Mouse (Mus musculus): ENCODE data around the gene Gm9903. TPM values are rescaled to one million over a fixed set of nuclear protein-coding genes. Genes with fewer than 3 reads are reported as not detected.

Gm9903 gene
- polyA plus RNA-seq (2012; rRNA removed) = 0.06 and 0.07 TPM in 2 replicates

DNA sequence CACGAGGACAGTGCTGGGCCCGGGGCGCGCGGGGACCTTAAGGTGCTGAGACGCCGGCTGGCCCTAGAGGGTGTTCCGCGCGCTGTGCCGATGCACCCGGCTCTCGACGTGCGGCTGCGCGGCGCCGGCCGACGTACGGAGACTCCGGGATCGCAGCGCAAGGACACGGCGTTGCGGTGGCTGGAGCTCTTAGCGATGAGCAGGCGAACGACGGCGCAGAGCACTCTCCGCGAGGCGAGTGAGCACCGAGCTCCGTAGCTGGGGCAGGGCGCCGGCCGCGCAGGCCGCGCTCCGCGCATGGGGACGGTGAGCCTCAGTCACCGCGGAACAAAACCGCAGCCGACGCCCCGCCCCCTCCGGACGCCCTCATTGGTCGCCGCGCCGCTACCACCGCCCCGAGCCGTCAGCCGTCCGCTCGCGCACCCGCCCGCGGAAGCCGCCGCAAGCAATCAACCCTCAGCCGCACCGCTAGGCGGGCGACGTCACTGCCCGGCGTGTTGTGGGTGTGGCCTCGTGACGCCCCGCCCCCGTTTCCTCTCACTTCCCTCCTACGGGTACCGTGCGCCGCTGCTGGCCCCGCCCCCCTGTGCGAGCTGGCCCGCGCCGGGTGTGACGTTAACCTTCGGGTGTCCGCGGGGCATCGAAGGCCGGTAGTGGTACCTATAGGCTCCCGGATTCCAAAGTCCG, at the start of gene Gm9903, which contains the start of gene Fam53a:
TSS of gene Gm9903 (plus strand) at position 625 of the 687 bp plus-strand sequence.
TSS of gene Fam53a (minus strand) at position 335 of the 687 bp plus-strand sequence.

DNA sequence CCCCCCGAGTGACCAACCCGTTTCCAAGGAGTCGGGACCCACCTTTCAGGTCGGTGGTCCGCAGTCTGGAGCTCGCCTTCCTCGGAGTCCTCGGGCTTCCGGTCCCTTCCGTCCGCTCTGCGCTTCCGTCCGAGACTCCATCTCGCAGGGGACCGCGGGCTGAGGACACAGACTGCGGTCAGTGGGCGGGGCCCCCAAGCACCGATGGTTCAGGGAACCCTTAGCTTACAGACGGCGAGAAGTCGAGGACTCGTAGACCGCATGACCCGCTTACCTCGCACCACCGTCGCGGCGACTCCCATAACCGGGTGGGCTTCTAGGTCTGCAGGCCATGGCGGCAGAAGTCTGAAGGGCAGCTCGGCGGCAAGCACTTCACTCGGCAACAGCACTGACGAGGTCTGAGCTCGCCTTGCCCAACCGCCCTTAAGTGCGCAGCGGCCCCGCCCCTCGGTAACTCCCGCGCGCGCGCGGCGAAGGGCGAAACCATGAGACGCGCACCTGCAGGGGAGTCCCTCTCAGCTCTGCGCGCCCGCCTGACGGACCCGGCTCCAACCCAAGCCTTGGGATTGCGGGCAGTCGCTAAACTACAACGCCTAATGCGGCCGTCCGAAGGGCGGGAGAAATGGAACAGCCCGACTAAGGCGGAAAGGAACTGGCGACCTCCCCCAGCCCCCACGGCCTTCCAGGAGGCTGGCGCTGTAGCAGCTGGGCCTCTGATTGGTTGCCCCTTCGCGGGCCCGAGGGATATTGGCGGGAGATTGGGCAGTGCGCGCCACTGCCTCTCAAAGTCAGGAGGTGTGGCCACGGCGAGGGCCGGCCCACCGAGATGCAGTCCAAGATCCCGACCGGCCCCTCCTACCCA, 22.4 kb downstream of the Gm9903 start, which contains the start of gene Slbp:
TSS of gene Slbp (minus strand) at position 654 of the 862 bp plus-strand sequence.

DNA sequence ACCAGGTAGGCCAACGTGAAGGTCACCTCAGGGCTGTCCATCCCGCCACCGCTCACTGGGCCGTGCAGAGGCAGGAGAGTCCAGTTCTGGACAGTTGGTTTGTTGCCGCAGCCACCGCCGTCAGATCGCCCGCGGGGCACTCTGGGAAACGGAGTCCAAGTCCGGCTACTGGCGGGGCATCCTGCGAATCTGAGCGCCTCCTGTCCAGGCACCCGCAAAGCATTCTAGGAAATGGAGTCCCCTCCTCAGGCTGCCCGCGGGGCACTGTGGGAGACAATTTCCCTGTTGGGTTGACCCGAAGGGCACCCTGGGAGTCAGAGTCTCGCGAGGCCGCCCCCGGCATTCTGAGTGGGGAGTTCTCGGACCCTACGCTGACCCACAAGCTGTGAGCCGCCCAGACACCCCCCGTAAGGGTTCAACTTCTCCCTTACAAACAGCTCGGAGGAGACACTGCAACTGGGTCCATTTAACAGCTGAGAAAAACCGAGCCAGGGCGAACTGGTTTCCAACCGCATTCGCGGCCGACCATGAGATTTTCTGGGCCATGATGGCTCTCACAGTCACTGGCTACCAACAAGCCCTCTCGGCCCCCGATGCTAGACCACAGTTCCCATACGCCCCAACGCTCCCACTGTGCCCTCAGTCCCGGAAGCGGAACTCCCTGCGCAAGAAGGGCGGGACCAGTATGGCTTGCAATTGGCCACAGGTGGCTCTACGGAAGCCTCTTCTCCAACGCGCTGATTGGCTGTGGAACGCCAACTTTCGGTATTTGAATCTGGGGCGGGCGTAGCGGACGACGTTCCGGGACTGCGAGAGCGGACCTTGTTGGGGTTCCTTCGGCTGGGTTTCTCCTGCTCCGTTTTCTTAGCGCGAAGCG, 28.3 kb downstream of the Gm9903 start, which contains the start of the genes Tacc3 and Tmem129:
TSS of gene Tacc3 (plus strand) at position 342 of the 877 bp plus-strand sequence.
TSS of gene Tmem129 (minus strand) at position 630 of the 877 bp plus-strand sequence.

Other genes starting within 250 kb of the Gm9903 start
- not detected in 2 replicates for gene Nkx1-1, start 195.9 kb upstream of the Gm9903 start, polyA plus RNA-seq (2012; rRNA removed)
- 7.8 and 8.1 TPM in 2 replicates for gene Fam53a, start 290 bp upstream of the Gm9903 start, polyA plus RNA-seq (2012; rRNA removed)
- gene Slbp, start 22.6 kb downstream of the Gm9903 start, polyA plus RNA-seq (2012; rRNA removed) = 59.9 and 72.5 TPM in 2 replicates
- 34.2 and 38.3 TPM in 2 replicates for gene Tacc3, start 28.2 kb downstream of the Gm9903 start, polyA plus RNA-seq (2012; rRNA removed)
- 16.6 and 17.3 TPM in 2 replicates for gene Tmem129, start 28.5 kb downstream of the Gm9903 start, polyA plus RNA-seq (2012; rRNA removed)
- gene Fgfr3, start 91.7 kb downstream of the Gm9903 start, polyA plus RNA-seq (2012; rRNA removed) = 9.4 and 13.8 TPM in 2 replicates
- 6.3 and 6.8 TPM in 2 replicates for gene Letm1, start 152.9 kb downstream of the Gm9903 start, polyA plus RNA-seq (2012; rRNA removed)
- 14.3 and 14.5 TPM in 2 replicates for gene Nsd2, start 190.8 kb downstream of the Gm9903 start, polyA plus RNA-seq (2012; rRNA removed)